ENCODE assay signal across 26 mouse cellular contexts in the genomic region with DNA sequence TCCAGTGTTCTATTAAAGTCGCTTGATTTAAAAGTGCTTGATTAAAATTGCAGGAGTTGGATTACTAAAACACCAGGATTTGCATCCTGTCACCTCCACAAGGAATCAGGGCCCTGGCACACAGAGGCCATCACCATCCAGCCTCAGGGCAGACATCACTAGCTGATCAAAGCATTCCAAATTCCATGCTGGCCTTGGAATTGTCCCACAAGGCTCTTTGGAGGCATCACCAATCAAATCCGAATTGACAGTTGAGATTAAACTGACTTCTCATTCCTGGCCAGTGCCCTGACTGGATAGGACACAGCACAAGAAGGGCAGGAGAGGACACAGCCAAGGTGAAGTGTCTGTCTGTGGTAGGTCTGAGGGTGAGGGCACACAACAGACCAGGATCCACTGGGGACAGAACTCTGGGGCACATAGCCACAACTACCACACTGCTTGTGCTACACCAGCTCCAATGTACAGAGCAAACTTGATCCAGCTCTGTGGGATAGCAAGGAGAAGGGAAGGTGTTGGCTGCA. TPM values are rescaled to one million over a fixed set of nuclear protein-coding genes. Genes with fewer than 3 reads are reported as not detected.
DNase-seq lines count a peak whose midpoint lies in the region; ATAC-seq and TF ChIP-seq lines count a peak whose summit lies in the region.
"Had no signal": no experiment of that assay in that cellular context is flagged by ENCODE, and none has a peak within 500 bp of the region (broad histone marks: within the 10 kb centered on the region; RNA-seq: fewer than 3 reads in every experiment).

A gene (plus strand): TSS at position 232 of the 524 bp plus-strand sequence.

- no peak within 1 kb of the TSS for H3K9ac ChIP-seq in hindbrain, embryonic 16.5 days (ENCODE audit: low read depth, low read length)
- no peak within 1 kb of the TSS for H3K9ac ChIP-seq in midbrain, embryonic 11.5 days (ENCODE audit: low read length)
- no peak within 1 kb of the TSS for H3K9ac ChIP-seq in midbrain, postnatal 0 days (replicated peaks; ENCODE audit: low read length, poor library complexity, severe bottlenecking)
- no peak within 1 kb of the TSS for H3K9ac ChIP-seq in midbrain, embryonic 13.5 days (replicated peaks)
- no peak within 1 kb of the TSS for H3K9ac ChIP-seq in stomach, postnatal 0 days (ENCODE audit: low read length)
- H3K9ac ChIP-seq: embryonic facial prominence, embryonic 13.5 days; limb, embryonic 12.5 days; liver, embryonic 12.5 days had no signal

- no peak within 1 kb of the TSS for H3K4me3 ChIP-seq in hindbrain, embryonic 10.5 days
- no peak within 1 kb of the TSS for H3K4me3 ChIP-seq in hindbrain, embryonic 16.5 days (ENCODE audit: low read length)
- no peak within 1 kb of the TSS for H3K4me3 ChIP-seq in midbrain, embryonic 11.5 days (ENCODE audit: low read depth, low read length)
- no peak within 1 kb of the TSS for H3K4me3 ChIP-seq in midbrain, postnatal 0 days (ENCODE audit: low read depth, low read length)
- H3K4me3 ChIP-seq in midbrain, embryonic 13.5 days (replicated peaks), result no peak within 1 kb of the TSS
- H3K4me3 ChIP-seq in stomach, postnatal 0 days (ENCODE audit: low read depth, low read length), result no peak within 1 kb of the TSS
- H3K4me3 ChIP-seq: embryonic facial prominence, embryonic 13.5 days; erythroblast, embryonic 14.5 days; limb, embryonic 12.5 days; liver, embryonic 12.5 days had no signal

- no peak for ATAC-seq in hindbrain, embryonic 16.5 days
- no peak for ATAC-seq in midbrain, embryonic 11.5 days (ENCODE audit: low FRiP score)
- ATAC-seq in midbrain, postnatal 0 days (ENCODE audit: low FRiP score), result no peak
- ATAC-seq in midbrain, embryonic 13.5 days, result no peak
- no peak for ATAC-seq in stomach, postnatal 0 days (ENCODE audit: low FRiP score, low TSS enrichment)
- ATAC-seq: intestine, postnatal 0 days had no signal

- peaks cover 58% of the 10 kb centered on the region for H3K27me3 ChIP-seq in hindbrain, embryonic 10.5 days (ENCODE audit: insufficient read depth, poor library complexity, severe bottlenecking)
- peaks cover 5% of the 10 kb centered on the region; the same call in 1 of the 2 replicates for H3K27me3 ChIP-seq in hindbrain, embryonic 16.5 days (replicated peaks; ENCODE audit: control insufficient read depth, insufficient read depth, low read length)
- no peaks in the 10 kb centered on the region for H3K27me3 ChIP-seq in midbrain, embryonic 11.5 days (ENCODE audit: control insufficient read depth, insufficient read depth, low read length)
- H3K27me3 ChIP-seq in midbrain, postnatal 0 days (ENCODE audit: insufficient read depth, low read length), result no peaks in the 10 kb centered on the region
- H3K27me3 ChIP-seq in midbrain, embryonic 13.5 days, result peaks cover 11% of the 10 kb centered on the region; the same call in 1 of the 2 replicates
- no peaks in the 10 kb centered on the region for H3K27me3 ChIP-seq in stomach, postnatal 0 days (ENCODE audit: control insufficient read depth, insufficient read depth, low read length)

- H3K9me3 ChIP-seq in hindbrain, embryonic 10.5 days, result peaks cover 4% of the 10 kb centered on the region; the same call in 1 of the 2 replicates
- no peaks in the 10 kb centered on the region for H3K9me3 ChIP-seq in hindbrain, embryonic 16.5 days (ENCODE audit: control insufficient read depth, low read length)
- peaks cover 2% of the 10 kb centered on the region; the same call in 1 of the 2 replicates for H3K9me3 ChIP-seq in midbrain, embryonic 11.5 days (ENCODE audit: control insufficient read depth, low read length)
- H3K9me3 ChIP-seq in midbrain, postnatal 0 days (ENCODE audit: low read length), result no peaks in the 10 kb centered on the region
- H3K9me3 ChIP-seq in midbrain, embryonic 13.5 days, result 0 out of 2 replicates have a peak, but pooled peaks cover 3% of the 10 kb centered on the region
- no peaks in the 10 kb centered on the region for H3K9me3 ChIP-seq in stomach, postnatal 0 days (ENCODE audit: control insufficient read depth, low read length)
- H3K9me3 ChIP-seq: embryonic facial prominence, embryonic 13.5 days; limb, embryonic 12.5 days had no signal

- no peak for TF ChIP-seq CTCF in midbrain, postnatal 0 days (IDR thresholded peaks at IDR 0.05)
- TF ChIP-seq CTCF in stomach, postnatal 0 days (IDR thresholded peaks at IDR 0.05; ENCODE audit: low read depth), result no peak

- peaks cover 5% of the 10 kb centered on the region; the same call in 1 of the 2 replicates for H3K36me3 ChIP-seq in hindbrain, embryonic 10.5 days
- no peaks in the 10 kb centered on the region for H3K36me3 ChIP-seq in hindbrain, embryonic 16.5 days (ENCODE audit: control insufficient read depth, insufficient read depth, low read length)
- no peaks in the 10 kb centered on the region for H3K36me3 ChIP-seq in midbrain, embryonic 11.5 days (ENCODE audit: control insufficient read depth, insufficient read depth, low read length)
- no peaks in the 10 kb centered on the region for H3K36me3 ChIP-seq in midbrain, postnatal 0 days (ENCODE audit: insufficient read depth, low read length)
- H3K36me3 ChIP-seq in midbrain, embryonic 13.5 days, result no peaks in the 10 kb centered on the region
- H3K36me3 ChIP-seq in stomach, postnatal 0 days (ENCODE audit: control insufficient read depth, insufficient read depth, low read length), result no peaks in the 10 kb centered on the region
- H3K36me3 ChIP-seq: embryonic facial prominence, embryonic 13.5 days; limb, embryonic 12.5 days; liver, embryonic 12.5 days had no signal

- no peak within 1 kb of the TSS for H3K4me2 ChIP-seq in hindbrain, embryonic 16.5 days (ENCODE audit: low read length)
- no peak within 1 kb of the TSS for H3K4me2 ChIP-seq in midbrain, embryonic 11.5 days
- H3K4me2 ChIP-seq in midbrain, postnatal 0 days (ENCODE audit: low read depth, low read length, poor library complexity, severe bottlenecking), result no peak within 1 kb of the TSS
- H3K4me2 ChIP-seq in midbrain, embryonic 13.5 days (replicated peaks), result no peak within 1 kb of the TSS
- H3K4me2 ChIP-seq in stomach, postnatal 0 days (replicated peaks; ENCODE audit: low read depth), result no peak within 1 kb of the TSS
- H3K4me2 ChIP-seq: embryonic facial prominence, embryonic 13.5 days; limb, embryonic 12.5 days; liver, embryonic 12.5 days had no signal

- peak; percentile 47 for DNase-seq in adrenal gland, adult 2 months
- DNase-seq in adrenal gland, adult 8-10 months, result no peak
- no peak for DNase-seq in hindbrain, embryonic 10.5 days (ENCODE audit: low spot score)
- no peak for DNase-seq in midbrain, embryonic 11.5 days (ENCODE audit: low spot score, missing footprints)
- DNase-seq in midbrain, postnatal 0 days (ENCODE audit: low spot score), result no peak
- DNase-seq in stomach, postnatal 0 days (ENCODE audit: low spot score), result no peak
- DNase-seq: cerebellum, adult 2 months; cerebellum, postnatal 25 days; embryo, embryonic 11 days; gastrocnemius, postnatal 25 days; kidney, postnatal 4 days; lung, adult 2 months; lung, postnatal 14 days; thymus, postnatal 25 days had no signal

- H3K4me1 ChIP-seq in hindbrain, embryonic 10.5 days (replicated peaks), result peaks cover 52% of the 10 kb centered on the region
- H3K4me1 ChIP-seq in hindbrain, embryonic 16.5 days (ENCODE audit: control insufficient read depth, insufficient read depth, low read depth, low read length), result peaks cover 20% of the 10 kb centered on the region
- H3K4me1 ChIP-seq in midbrain, embryonic 11.5 days (ENCODE audit: control insufficient read depth, insufficient read depth, low read length), result peaks cover 27% of the 10 kb centered on the region
- H3K4me1 ChIP-seq in midbrain, postnatal 0 days (ENCODE audit: insufficient read depth, low read length), result peaks cover 4% of the 10 kb centered on the region; the same call in 1 of the 2 replicates
- H3K4me1 ChIP-seq in midbrain, embryonic 13.5 days (replicated peaks), result peaks cover 49% of the 10 kb centered on the region
- H3K4me1 ChIP-seq in stomach, postnatal 0 days (replicated peaks; ENCODE audit: control insufficient read depth, insufficient read depth), result no peaks in the 10 kb centered on the region
- H3K4me1 ChIP-seq: liver, embryonic 12.5 days had no signal

- no peak for TF ChIP-seq EP300 in stomach, postnatal 0 days (optimal IDR thresholded peaks at IDR 0.05)

- peak within 1 kb of the TSS; percentile 95; the same call in 1 of the 2 replicates for H3K27ac ChIP-seq in hindbrain, embryonic 10.5 days
- no peak within 1 kb of the TSS for H3K27ac ChIP-seq in hindbrain, embryonic 16.5 days (ENCODE audit: low read depth, low read length)
- no peak within 1 kb of the TSS for H3K27ac ChIP-seq in midbrain, embryonic 11.5 days (ENCODE audit: low read depth, low read length)
- no peak within 1 kb of the TSS for H3K27ac ChIP-seq in midbrain, postnatal 0 days (ENCODE audit: low read depth, low read length)
- no peak within 1 kb of the TSS for H3K27ac ChIP-seq in midbrain, embryonic 13.5 days
- no peak within 1 kb of the TSS for H3K27ac ChIP-seq in stomach, postnatal 0 days (replicated peaks)
- H3K27ac ChIP-seq: embryonic facial prominence, embryonic 13.5 days; limb, embryonic 12.5 days; liver, embryonic 12.5 days had no signal

- WGBS in hindbrain, embryonic 10.5 days, result 75% methylated on average over 2 of the region's 2 CpGs
- WGBS in hindbrain, embryonic 16.5 days, result 75% methylated on average over 2 of the region's 2 CpGs
- 72% methylated on average over 2 of the region's 2 CpGs for WGBS in midbrain, embryonic 11.5 days
- WGBS in midbrain, postnatal 0 days, result 79% methylated on average over 2 of the region's 2 CpGs
- 74% methylated on average over 2 of the region's 2 CpGs for WGBS in midbrain, embryonic 13.5 days
- 75% methylated on average over 2 of the region's 2 CpGs for WGBS in stomach, postnatal 0 days

RNA-seq across cellular contexts. Expression of the gene that starts here (rescaled TPM):
- not detected for total RNA-seq in adrenal gland, adult 2 months (2021)
- 0.22 TPM in 1 of 2 replicates, not detected in the other for polyA plus RNA-seq in adrenal gland, adult 2 months (2012; rRNA removed)
- total RNA-seq in adrenal gland, adult 8-10 months (2022), result not detected
- polyA plus RNA-seq in hindbrain, embryonic 10.5 days (2016; fragmentation: Nextera tagmentation; extraction: Ambion mirVana), result 24.9 and 26.1 TPM in 2 replicates
- polyA plus RNA-seq in hindbrain, embryonic 16.5 days (2015; fragmentation: Nextera tagmentation; extraction: Ambion mirVana), result 5.6 and 6.0 TPM in 2 replicates
- 47.3 and 57.7 TPM in 2 replicates for polyA plus RNA-seq in midbrain, embryonic 11.5 days (2014; fragmentation: Nextera tagmentation; extraction: Ambion mirVana)
- 11.2 and 14.9 TPM in 2 replicates for total RNA-seq in midbrain, postnatal 0 days (2014; rRNA removed)
- polyA plus RNA-seq in midbrain, postnatal 0 days (2015; fragmentation: Nextera tagmentation; extraction: Ambion mirVana), result 8.9 and 11.2 TPM in 2 replicates
- 19.4 and 21.1 TPM in 2 replicates for polyA plus RNA-seq in midbrain, embryonic 13.5 days (2015; fragmentation: Nextera tagmentation; extraction: Ambion mirVana)
- polyA plus RNA-seq in stomach, postnatal 0 days (2015; fragmentation: Nextera tagmentation; extraction: Ambion mirVana), result not detected in 2 replicates
- total RNA-seq: gastrocnemius, postnatal 25 days; heart, adult 8-10 months; heart, postnatal 25 days; megakaryocyte progenitor cell, adult 5-6 weeks; monocyte, adult 5-6 weeks had no signal
- polyA plus RNA-seq: erythroblast, embryonic 14.5 days; intestine, postnatal 0 days; kidney, embryonic 16.5 days; liver, embryonic 12.5 days had no signal

Comparison
In these comparisons a context has a peak if more than half of its experiments do, and no peak if none do; other contexts are left out.
1. RNA of the gene that starts here (total RNA-seq): 11.2 to 14.9 TPM in midbrain, postnatal 0 days; not detected in adrenal gland, adult 2 months and not detected in adrenal gland, adult 8-10 months; every median in the first group is over 10 times any median in the second.
2. Peak in DNase-seq in adrenal gland, adult 2 months; RNA of the gene not detected or under 1 TPM.